Mouse (Mus musculus): ENCODE data around the gene Nfia. TPM values are rescaled to one million over a fixed set of nuclear protein-coding genes. Genes with fewer than 3 reads are reported as not detected.

Gene Nfia
- polyA plus RNA-seq, 1 experiment = 41.2 TPM

DNA sequence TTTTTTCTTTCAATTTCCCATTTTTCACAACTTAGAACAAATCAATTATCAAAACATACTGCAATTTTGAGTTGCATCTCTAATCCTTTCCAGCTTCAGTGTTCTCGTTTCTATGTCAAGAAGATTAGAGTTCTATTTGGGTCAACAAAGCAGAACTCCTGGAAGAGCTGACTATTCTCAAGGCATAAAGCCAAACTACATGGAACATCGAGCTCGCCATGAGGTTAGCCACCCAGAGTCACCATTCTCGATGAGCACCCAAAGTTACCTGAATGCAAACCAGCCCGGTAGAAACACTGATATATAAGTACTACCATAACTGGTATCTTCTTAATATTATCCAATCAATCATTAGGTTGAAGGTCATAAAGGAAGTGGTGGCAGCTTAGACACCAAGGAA, 5.0 kb upstream of the Nfia start:
- no peak for TF ChIP-seq POLR2A (IDR thresholded peaks at IDR 0.05; ENCODE audit: borderline replicate concordance, insufficient read depth, low read length)
- TF ChIP-seq CTCF (IDR thresholded peaks at IDR 0.05; ENCODE audit: borderline replicate concordance, insufficient read depth, low read depth, low read length) = no peak
- no peak overlapping the region for H3K4me3 ChIP-seq (replicated peaks; ENCODE audit: insufficient read depth, low read depth, low read length)
- H3K4me1 ChIP-seq (ENCODE audit: control insufficient read depth, insufficient read depth, low read length) = no peaks in the 10 kb centered on the region
- no peaks in the 10 kb centered on the region for H3K27me3 ChIP-seq (ENCODE audit: control insufficient read depth, insufficient read depth, low read length)
- DNase-seq = no peak
- H3K27ac ChIP-seq (ENCODE audit: insufficient read depth, low read length) = no peak overlapping the region
- WGBS = 87% methylated on average over 5 of the region's 5 CpGs

DNA sequence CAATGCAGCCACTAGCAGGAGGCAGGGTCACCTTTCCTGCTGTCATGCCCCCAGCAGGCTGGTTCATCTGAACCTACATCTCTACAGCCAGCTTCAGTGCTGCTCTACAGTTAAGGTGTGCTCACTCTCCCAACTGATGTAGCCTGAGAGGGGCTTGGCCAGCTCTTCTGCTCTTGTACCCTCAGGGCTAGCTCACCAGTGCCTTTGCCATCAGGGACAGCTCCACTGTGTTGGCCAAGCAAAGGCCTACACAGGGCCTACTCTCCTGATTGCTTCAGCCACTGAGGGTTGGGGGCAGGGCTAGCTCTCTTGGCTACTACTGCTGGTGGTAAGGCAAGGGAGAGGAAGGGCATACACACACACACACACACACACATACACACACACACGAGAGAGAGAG, 2.7 kb upstream of the Nfia start:
- no peak overlapping the region for H3K4me3 ChIP-seq (replicated peaks; ENCODE audit: insufficient read depth, low read depth, low read length)
- H3K27me3 ChIP-seq (ENCODE audit: control insufficient read depth, insufficient read depth, low read length) = no peaks in the 10 kb centered on the region
- peaks cover 3% of the 10 kb centered on the region; the same call in 1 of the 2 replicates for H3K4me1 ChIP-seq (ENCODE audit: control insufficient read depth, insufficient read depth, low read length)
- 29% methylated on average over 1 of the region's 1 CpGs for WGBS
- no peak for TF ChIP-seq CTCF (IDR thresholded peaks at IDR 0.05; ENCODE audit: borderline replicate concordance, insufficient read depth, low read depth, low read length)
- TF ChIP-seq POLR2A (IDR thresholded peaks at IDR 0.05; ENCODE audit: borderline replicate concordance, insufficient read depth, low read length) = no peak
- no peak overlapping the region for H3K27ac ChIP-seq (ENCODE audit: insufficient read depth, low read length)
- no peak for DNase-seq

DNA sequence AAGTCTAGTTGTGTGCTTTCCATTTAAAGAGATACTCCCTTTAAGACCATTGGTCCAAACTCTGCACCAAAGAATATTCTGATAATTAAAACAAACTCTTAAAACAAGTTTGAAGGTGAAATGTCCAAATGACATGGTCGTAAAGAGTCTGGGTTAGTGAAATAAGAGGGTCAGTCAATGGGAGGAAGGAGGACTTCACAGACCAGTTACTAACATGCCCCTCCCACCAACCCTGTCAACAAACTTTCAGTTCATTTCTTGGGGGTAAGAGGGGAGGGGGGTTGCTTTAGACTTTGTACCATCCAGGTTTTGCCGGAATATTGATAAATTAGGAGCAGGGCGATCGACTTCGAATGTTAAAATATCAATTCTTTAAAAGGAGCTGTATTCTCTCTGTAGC, 1.1 kb upstream of the Nfia start:
- WGBS = 11% methylated on average over 5 of the region's 5 CpGs
- Histone ChIP-seq H3K27me3 (ENCODE audit: control insufficient read depth, insufficient read depth, low read length) (no peaks in the 10 kb centered on the region), H3K27ac (ENCODE audit: insufficient read depth, low read length) (peak overlapping the region; percentile 91; the same call in 1 of the 2 replicates), H3K4me1 (ENCODE audit: control insufficient read depth, insufficient read depth, low read length) (peaks cover 3% of the 10 kb centered on the region; the same call in 1 of the 2 replicates), H3K4me3 (replicated peaks; ENCODE audit: insufficient read depth, low read depth, low read length) (peak overlapping the region; percentile 98)
- DNase-seq = no peak
- TF ChIP-seq POLR2A (IDR thresholded peaks at IDR 0.05; ENCODE audit: borderline replicate concordance, insufficient read depth, low read length) (no peak), CTCF (IDR thresholded peaks at IDR 0.05; ENCODE audit: borderline replicate concordance, insufficient read depth, low read depth, low read length) (no peak)

DNA sequence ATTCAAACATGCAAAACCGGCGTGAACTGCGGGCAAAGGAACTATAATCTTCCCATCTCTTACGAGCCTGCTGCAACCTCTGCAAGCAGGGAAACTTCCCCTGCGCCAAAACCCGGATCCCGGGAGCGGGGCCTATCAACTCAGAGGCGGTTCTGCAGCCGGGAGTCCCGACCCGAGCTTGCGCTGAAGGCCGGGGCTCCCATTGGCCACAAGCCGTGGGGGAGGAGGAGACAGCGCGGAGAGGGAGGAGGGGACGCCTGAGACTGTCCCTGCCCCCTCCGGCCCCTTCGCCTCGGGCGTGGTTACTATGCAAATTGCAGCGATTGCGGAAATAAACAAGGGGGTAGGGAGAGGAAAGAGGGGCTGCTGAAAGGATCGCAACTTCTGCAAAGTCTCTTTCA, 450 bp upstream of the Nfia start:
- peaks cover 3% of the 10 kb centered on the region; the same call in 1 of the 2 replicates for H3K4me1 ChIP-seq (ENCODE audit: control insufficient read depth, insufficient read depth, low read length)
- no peaks in the 10 kb centered on the region for H3K27me3 ChIP-seq (ENCODE audit: control insufficient read depth, insufficient read depth, low read length)
- peak; percentile 88; the same call in 1 of the 2 replicates for TF ChIP-seq POLR2A (IDR thresholded peaks at IDR 0.05; ENCODE audit: borderline replicate concordance, insufficient read depth, low read length)
- no peak for TF ChIP-seq CTCF (IDR thresholded peaks at IDR 0.05; ENCODE audit: borderline replicate concordance, insufficient read depth, low read depth, low read length)
- H3K4me3 ChIP-seq (replicated peaks; ENCODE audit: insufficient read depth, low read depth, low read length) = peak overlapping the region; percentile 98
- DNase-seq = peak; percentile 97 to 99
- under 1% methylated on average over 25 of the region's 25 CpGs for WGBS
- H3K27ac ChIP-seq (ENCODE audit: insufficient read depth, low read length) = peak overlapping the region; percentile 99

DNA sequence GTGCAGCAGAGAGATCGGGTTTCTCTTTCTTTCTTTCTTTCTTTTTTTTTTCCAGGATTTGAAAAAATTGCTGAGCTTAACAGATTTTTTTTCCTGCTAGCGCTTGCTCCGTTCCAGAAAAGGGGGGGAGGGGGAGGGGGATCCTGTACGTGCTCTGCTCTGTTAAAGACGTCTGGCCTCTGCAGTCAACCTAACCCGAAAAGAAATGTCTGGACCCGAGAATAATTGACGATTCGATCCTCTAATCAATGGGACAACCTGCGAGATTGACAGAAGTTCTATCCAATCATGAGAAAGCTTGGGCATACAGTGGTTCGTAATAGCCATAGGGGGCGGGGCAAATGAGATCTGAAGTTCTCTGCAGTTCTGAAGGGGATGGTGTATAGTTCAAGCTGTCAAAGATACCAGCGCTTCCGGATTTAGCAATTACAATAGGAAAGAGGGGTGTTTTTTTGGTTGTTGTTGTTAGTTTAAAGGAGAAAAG, 618 bp downstream of the Nfia start:
- no peak overlapping the region for H3K27ac ChIP-seq (ENCODE audit: insufficient read depth, low read length)
- no peaks in the 10 kb centered on the region for H3K27me3 ChIP-seq (ENCODE audit: control insufficient read depth, insufficient read depth, low read length)
- TF ChIP-seq CTCF (IDR thresholded peaks at IDR 0.05; ENCODE audit: borderline replicate concordance, insufficient read depth, low read depth, low read length) (no peak), POLR2A (IDR thresholded peaks at IDR 0.05; ENCODE audit: borderline replicate concordance, insufficient read depth, low read length) (peak; percentile 32; the same call in 1 of the 2 replicates)
- WGBS = under 1% methylated on average over 14 of the region's 14 CpGs
- H3K4me1 ChIP-seq (ENCODE audit: control insufficient read depth, insufficient read depth, low read length) = peaks cover 3% of the 10 kb centered on the region; the same call in 1 of the 2 replicates
- peak; percentile 87 to 99 for DNase-seq
- H3K4me3 ChIP-seq (replicated peaks; ENCODE audit: insufficient read depth, low read depth, low read length) = peak overlapping the region; percentile 98

DNA sequence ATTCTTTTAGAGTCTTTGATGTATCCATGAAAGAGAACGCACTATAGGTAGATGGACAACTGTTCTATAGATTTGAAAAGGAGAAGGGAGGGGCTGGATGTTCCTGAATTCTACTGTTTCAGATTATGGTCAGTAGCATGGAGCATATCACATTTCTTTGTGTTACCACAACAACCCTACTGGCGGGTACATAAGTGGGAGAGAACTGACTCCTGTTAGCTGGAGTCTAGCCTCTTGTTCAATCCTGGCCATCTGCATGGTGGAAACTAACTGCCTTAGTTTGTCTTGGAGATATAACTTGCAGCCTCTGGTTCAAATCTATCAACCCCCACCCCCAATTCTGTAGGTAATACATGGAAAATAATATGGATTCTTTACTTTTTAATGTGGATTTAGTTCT, 1.3 kb downstream of the Nfia start:
- no peak for DNase-seq
- WGBS = 67% methylated on average over 2 of the region's 2 CpGs
- TF ChIP-seq CTCF (IDR thresholded peaks at IDR 0.05; ENCODE audit: borderline replicate concordance, insufficient read depth, low read depth, low read length) (no peak), POLR2A (IDR thresholded peaks at IDR 0.05; ENCODE audit: borderline replicate concordance, insufficient read depth, low read length) (no peak)
- Histone ChIP-seq H3K4me3 (replicated peaks; ENCODE audit: insufficient read depth, low read depth, low read length) (no peak overlapping the region), H3K27ac (ENCODE audit: insufficient read depth, low read length) (no peak overlapping the region), H3K27me3 (ENCODE audit: control insufficient read depth, insufficient read depth, low read length) (no peaks in the 10 kb centered on the region), H3K4me1 (ENCODE audit: control insufficient read depth, insufficient read depth, low read length) (peaks cover 3% of the 10 kb centered on the region; the same call in 1 of the 2 replicates)

DNA sequence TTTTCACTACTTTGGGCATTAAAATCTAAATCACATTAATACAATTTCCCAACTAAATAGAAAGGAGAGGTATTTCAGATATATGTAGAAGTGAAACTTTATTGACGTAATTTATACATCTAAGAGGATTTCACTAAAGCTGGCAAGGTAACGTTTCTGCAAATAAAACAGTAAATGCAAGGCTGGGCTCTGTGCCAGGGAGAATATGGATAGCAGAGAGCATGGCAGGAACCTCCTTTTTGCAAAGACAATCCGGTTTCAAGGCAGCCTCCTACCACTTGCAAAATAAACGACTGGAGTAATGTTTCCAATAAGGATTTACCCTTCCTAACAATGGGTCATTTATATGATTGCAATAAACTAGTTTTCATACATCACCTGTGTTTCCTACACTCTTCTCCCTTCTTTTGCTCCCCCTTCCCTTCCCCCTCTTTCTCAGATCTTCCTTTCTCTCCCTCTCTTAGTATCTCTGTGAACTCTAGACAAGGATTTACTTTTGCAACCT, 2.0 kb downstream of the Nfia start:
- peaks cover 3% of the 10 kb centered on the region; the same call in 1 of the 2 replicates for H3K4me1 ChIP-seq (ENCODE audit: control insufficient read depth, insufficient read depth, low read length)
- TF ChIP-seq POLR2A (IDR thresholded peaks at IDR 0.05; ENCODE audit: borderline replicate concordance, insufficient read depth, low read length) (no peak), CTCF (IDR thresholded peaks at IDR 0.05; ENCODE audit: borderline replicate concordance, insufficient read depth, low read depth, low read length) (no peak)
- no peak overlapping the region for H3K4me3 ChIP-seq (replicated peaks; ENCODE audit: insufficient read depth, low read depth, low read length)
- no peaks in the 10 kb centered on the region for H3K27me3 ChIP-seq (ENCODE audit: control insufficient read depth, insufficient read depth, low read length)
- no peak overlapping the region for H3K27ac ChIP-seq (ENCODE audit: insufficient read depth, low read length)
- DNase-seq = peak in 1 of 2 experiments; percentile 18
- WGBS = 25% methylated on average over 4 of the region's 4 CpGs

DNA sequence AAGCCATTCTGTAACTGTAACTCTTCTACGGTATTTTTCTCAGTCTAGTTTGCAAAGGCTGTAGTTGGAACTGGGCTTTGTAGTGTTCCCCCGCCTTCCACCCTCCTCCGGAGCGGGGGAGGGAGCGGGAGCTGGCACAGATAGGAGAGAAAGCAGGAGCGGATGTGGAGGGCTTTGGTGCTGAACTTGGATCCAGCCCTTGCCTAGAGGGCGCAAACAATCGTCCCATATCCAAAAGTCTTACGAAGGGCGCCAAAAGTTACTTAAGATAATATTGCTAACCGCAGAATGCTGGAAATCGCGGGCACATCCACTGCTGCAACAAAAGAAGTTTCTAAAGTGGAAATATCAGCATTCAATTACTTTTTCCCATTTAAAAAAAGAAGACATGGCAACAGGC, 2.5 kb downstream of the Nfia start:
- H3K4me1 ChIP-seq (ENCODE audit: control insufficient read depth, insufficient read depth, low read length) = peaks cover 3% of the 10 kb centered on the region; the same call in 1 of the 2 replicates
- H3K27ac ChIP-seq (ENCODE audit: insufficient read depth, low read length) = no peak overlapping the region
- peak overlapping the region; percentile 15 for H3K4me3 ChIP-seq (replicated peaks; ENCODE audit: insufficient read depth, low read depth, low read length)
- peak; percentile 55 to 74 for DNase-seq
- no peaks in the 10 kb centered on the region for H3K27me3 ChIP-seq (ENCODE audit: control insufficient read depth, insufficient read depth, low read length)
- TF ChIP-seq CTCF (IDR thresholded peaks at IDR 0.05; ENCODE audit: borderline replicate concordance, insufficient read depth, low read depth, low read length) = no peak
- WGBS = 4% methylated on average over 13 of the region's 13 CpGs
